Mouse (Mus musculus) stomach, postnatal 0 days (tissue): Measurements from ENCODE around the gene Ampd3. TPM values are rescaled to one million over a fixed set of nuclear protein-coding genes. Genes with fewer than 3 reads are reported as not detected.
A peak's percentile ranks its signal among the peaks of the same experiment; 100 is the strongest.

Experiments
- ATAC-seq: fragments of 200-750 bp; cut with Nextera tagmentation; 2 replicates; pipeline ENCODE4 v1.8.0; 2017; ENCODE audit not compliant: low FRiP score, low TSS enrichment
- DNase-seq: peaks from one replicate; pipeline ENCODE4 v3.0.0-alpha.2; 2016; ENCODE audit warnings: low spot score
- H3K27ac ChIP-seq: fragments of 300-500 bp; sonication (generic); replicated peaks from 2 replicates; pipeline ENCODE4 v1.5.1; 2014; ENCODE audit warnings: mild to moderate bottlenecking, control low read depth
- H3K27me3 ChIP-seq: fragments of 300-500 bp; sonication (generic); 2 replicates; pipeline ENCODE4 v1.6.1; 2014; ENCODE audit warnings: low read length; ENCODE audit not compliant: control insufficient read depth, insufficient read depth
- H3K36me3 ChIP-seq: fragments of 300-500 bp; sonication (generic); 2 replicates; pipeline ENCODE4 v1.6.1; 2014; ENCODE audit warnings: low read length, mixed read lengths; ENCODE audit not compliant: control insufficient read depth, insufficient read depth
- H3K4me1 ChIP-seq: fragments of 300-500 bp; sonication (generic); replicated peaks from 2 replicates; pipeline ENCODE4 v1.6.1; 2014; ENCODE audit warnings: antibody characterized with exemption; ENCODE audit not compliant: control insufficient read depth, insufficient read depth
- H3K4me2 ChIP-seq: fragments of 300-500 bp; sonication (generic); replicated peaks from 2 replicates; pipeline ENCODE4 v1.6.1; 2014; ENCODE audit warnings: low read depth, mild to moderate bottlenecking, control low read depth, moderate library complexity
- H3K4me3 ChIP-seq: fragments of 300-500 bp; sonication (generic); 2 replicates; pipeline ENCODE4 v1.5.1; 2014; ENCODE audit warnings: low read depth, low read length, control low read depth
- H3K9ac ChIP-seq: fragments of 300-500 bp; sonication (generic); 2 replicates; pipeline ENCODE4 v1.6.1; 2014; ENCODE audit warnings: mild to moderate bottlenecking, low read length, control low read depth, mixed read lengths
- H3K9me3 ChIP-seq: fragments of 300-500 bp; sonication (generic); 2 replicates; pipeline ENCODE4 v1.6.1; 2016; ENCODE audit warnings: low read length; ENCODE audit not compliant: control insufficient read depth
- CTCF ChIP-seq: IDR thresholded peaks from 2 replicates; pipeline ENCODE4 v1.5.1; 2016; ENCODE audit warnings: antibody characterized with exemption, low read depth, mild to moderate bottlenecking, moderate library complexity
- EP300 ChIP-seq: optimal IDR thresholded peaks from 2 replicates; pipeline ENCODE3; 2016; ENCODE audit warnings: antibody characterized with exemption
- WGBS: fragments of 180-500 bp; shearing (Covaris S2); extraction: QIAGEN DNeasy Blood & Tissue Kit; methylation state at CpG from one replicate; pipeline ENCODE4 v1.1.7; 2014; 5-methylcytosine and 5-hydroxymethylcytosine counted together
- polyA plus RNA-seq: library from polyadenylated mRNA; unstranded; fragments of >200 nt; fragmentation: Nextera tagmentation; extraction: Ambion mirVana; gene quantifications from 2 replicates; pipeline ENCODE4 v1.2.1, GENCODE M21; 2015

Ampd3 gene
- polyA plus RNA-seq, 1 experiment from 2014 or later: 4.7 TPM

DNA sequence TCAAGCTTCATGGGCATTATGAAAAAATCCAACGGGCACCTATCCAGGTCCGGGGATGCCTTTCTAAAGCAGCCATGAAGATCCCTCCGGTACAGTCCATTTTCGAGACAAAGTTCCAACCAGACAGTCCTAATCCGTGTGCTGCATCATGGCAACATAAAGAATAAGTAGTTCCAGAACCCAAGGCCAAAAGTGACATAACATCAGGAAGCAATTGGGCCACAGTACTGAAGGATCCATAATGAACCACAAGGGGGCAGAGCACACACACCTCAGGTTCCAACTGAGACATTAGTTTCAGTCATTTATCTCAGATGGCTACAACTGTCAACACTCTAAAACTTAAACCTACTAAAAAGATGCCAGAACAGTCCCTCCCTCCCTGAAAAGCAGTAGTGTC is 48.0 kb downstream of the Ampd3 start:
- Histone ChIP-seq H3K36me3 (no peaks in the 10 kb centered on the region; the same call in 1 of the 2 replicates), H3K9me3 (no peaks in the 10 kb centered on the region), H3K27ac (no peak overlapping the region), H3K4me2 (no peak overlapping the region), H3K9ac (no peak overlapping the region), H3K27me3 (no peaks in the 10 kb centered on the region), H3K4me3 (no peak overlapping the region), H3K4me1 (no peaks in the 10 kb centered on the region)
- TF ChIP-seq EP300 (no peak), CTCF (peak; percentile 94)
- DNase-seq (peak; percentile 53), ATAC-seq (peak; percentile 68; the same call in 1 of the 2 replicates)
- WGBS: 57% methylated on average over 5 of the region's 5 CpGs

DNA sequence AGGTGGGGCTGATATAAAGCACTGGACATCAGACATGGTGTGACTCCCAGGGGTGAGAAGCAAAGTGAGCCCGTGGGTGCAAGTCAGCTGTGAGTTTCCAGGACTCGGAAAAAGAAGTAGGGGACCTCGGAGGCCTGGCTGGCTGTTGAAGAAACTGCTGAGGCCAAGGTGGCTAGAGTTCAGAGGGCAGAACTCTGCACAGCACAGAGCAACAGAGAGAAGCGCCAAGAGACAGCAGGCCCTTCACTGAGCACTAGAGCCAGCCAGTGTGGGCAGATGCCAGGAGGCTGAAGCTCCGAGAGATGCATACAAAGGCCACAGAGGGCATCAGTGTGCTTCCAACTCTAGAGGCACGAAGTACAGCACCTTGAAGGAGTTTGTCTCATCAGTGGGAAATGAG is 50.2 kb downstream of the Ampd3 start:
- peaks cover 3% of the 10 kb centered on the region for H3K36me3 ChIP-seq
- ATAC-seq (no peak), DNase-seq (no peak)
- H3K9ac ChIP-seq: 0 out of 2 replicates have a peak overlapping the region, but pooled peaks have one; percentile 3
- H3K9me3 ChIP-seq: no peaks in the 10 kb centered on the region
- no peaks in the 10 kb centered on the region for H3K27me3 ChIP-seq
- H3K4me2 ChIP-seq: no peak overlapping the region
- TF ChIP-seq EP300: no peak
- TF ChIP-seq CTCF: no peak
- no peak overlapping the region for H3K27ac ChIP-seq
- H3K4me3 ChIP-seq: no peak overlapping the region
- WGBS: 82% methylated on average over 6 of the region's 6 CpGs
- no peaks in the 10 kb centered on the region for H3K4me1 ChIP-seq

DNA sequence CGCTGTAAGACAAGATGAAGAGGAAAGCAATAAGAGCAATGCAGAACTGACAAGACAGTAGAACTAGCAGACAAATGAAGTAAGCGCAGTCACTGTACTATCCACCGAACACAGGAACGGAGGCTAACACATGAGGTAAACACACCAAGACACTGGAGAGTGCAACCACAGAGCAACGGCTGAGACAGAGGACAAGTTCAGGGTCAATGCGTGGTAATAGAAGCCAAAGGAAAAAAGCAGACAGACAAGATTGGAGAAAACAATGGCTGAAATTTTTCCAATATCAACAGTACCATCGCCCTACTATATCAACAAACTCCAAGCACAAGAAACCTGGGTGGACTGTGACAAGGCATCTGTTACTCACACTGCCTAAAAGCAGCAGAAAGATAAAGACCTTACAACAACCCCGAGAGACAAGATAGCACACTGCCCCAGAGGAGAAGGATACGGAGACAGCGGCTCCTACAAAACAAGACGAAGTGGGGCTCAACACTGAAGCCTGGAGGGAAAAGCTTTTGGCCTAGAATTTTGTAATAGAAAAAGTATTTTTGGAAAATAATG is 50.9 kb downstream of the Ampd3 start:
- TF ChIP-seq EP300: no peak
- TF ChIP-seq CTCF: no peak
- ATAC-seq (no peak), DNase-seq (no peak)
- 60% methylated on average over 11 of the region's 11 CpGs for WGBS
- H3K27ac ChIP-seq: no peak overlapping the region
- H3K9me3 ChIP-seq: no peaks in the 10 kb centered on the region
- H3K4me3 ChIP-seq: no peak overlapping the region
- no peaks in the 10 kb centered on the region for H3K4me1 ChIP-seq
- H3K36me3 ChIP-seq: peaks cover 3% of the 10 kb centered on the region
- H3K27me3 ChIP-seq: no peaks in the 10 kb centered on the region
- H3K4me2 ChIP-seq: no peak overlapping the region
- no peak overlapping the region for H3K9ac ChIP-seq

DNA sequence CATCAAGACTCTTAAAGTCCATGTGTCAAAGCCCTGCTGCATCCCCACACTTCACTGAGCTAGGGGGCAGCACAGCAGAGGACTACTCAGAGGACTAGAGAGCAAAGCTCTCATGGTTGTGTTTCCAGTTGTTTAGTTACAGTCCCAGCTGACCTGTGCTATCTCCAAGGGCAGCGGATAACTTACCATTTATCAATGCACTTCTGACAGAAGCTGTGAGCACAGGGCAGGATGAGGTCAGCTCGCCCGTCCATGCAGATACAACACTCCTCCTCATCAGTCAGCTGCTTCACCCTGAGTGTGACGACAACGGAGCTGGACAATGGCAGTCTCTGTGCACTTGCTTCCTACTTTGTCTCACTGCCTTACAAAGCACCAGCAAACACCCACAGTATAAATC is 53.1 kb downstream of the Ampd3 start:
- ATAC-seq (peak; percentile 80), DNase-seq (no peak)
- TF ChIP-seq CTCF (peak; percentile 55), EP300 (no peak)
- no peak overlapping the region for H3K4me2 ChIP-seq
- no peak overlapping the region for H3K27ac ChIP-seq
- peaks cover 3% of the 10 kb centered on the region for H3K36me3 ChIP-seq
- H3K9ac ChIP-seq: no peak overlapping the region
- H3K4me1 ChIP-seq: no peaks in the 10 kb centered on the region
- H3K4me3 ChIP-seq: no peak overlapping the region
- H3K27me3 ChIP-seq: no peaks in the 10 kb centered on the region
- no peaks in the 10 kb centered on the region for H3K9me3 ChIP-seq
- WGBS: 39% methylated on average over 5 of the region's 5 CpGs

DNA sequence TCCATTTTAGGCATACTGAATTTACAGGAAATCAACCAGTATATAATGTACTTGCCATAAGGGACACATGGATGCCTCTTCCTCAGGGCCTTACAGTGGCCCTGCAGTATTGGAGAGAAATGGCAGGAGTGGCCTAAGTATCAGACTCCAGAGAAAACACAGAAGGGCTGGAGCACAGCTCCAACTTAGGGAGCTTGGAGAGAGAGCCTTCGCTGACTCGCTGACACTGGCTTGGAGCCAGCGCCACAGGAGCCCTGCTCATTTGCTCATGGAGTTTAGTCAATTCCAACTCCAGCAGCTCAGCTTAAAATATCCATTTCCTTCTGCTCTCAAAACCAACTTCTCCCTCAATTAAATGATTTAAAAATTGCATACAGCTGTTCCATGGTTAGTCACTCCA is 53.6 kb downstream of the Ampd3 start:
- Histone ChIP-seq H3K9ac (no peak overlapping the region), H3K4me2 (no peak overlapping the region), H3K36me3 (peaks cover 3% of the 10 kb centered on the region), H3K9me3 (no peaks in the 10 kb centered on the region), H3K4me1 (no peaks in the 10 kb centered on the region), H3K27me3 (no peaks in the 10 kb centered on the region), H3K4me3 (no peak overlapping the region), H3K27ac (no peak overlapping the region; the same call in 1 of the 2 replicates)
- TF ChIP-seq CTCF (no peak), EP300 (no peak)
- 25% methylated on average over 3 of the region's 3 CpGs for WGBS
- DNase-seq (peak; percentile 42), ATAC-seq (0 out of 2 replicates have a peak, but pooled peaks have one; percentile 44)

DNA sequence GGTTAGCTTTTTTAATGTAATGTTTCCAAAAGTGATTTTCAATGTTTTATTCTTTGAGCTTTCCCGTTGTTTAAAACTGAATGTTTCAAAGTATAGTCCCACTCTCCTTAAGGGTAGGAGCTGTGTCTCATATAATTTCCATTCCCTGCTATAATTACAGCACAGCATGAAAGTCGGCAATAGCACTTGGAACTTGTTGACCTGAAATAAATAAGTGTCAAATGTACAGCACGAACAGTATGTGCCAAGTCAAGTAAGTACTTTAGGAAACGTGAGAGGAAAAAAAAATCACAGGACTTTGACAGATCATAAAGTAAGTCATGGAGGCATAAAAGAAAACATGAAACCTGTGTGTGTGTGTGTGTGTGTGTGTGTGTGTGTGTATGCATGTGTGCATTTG is 54.0 kb downstream of the Ampd3 start:
- TF ChIP-seq CTCF: no peak
- TF ChIP-seq EP300: no peak
- Histone ChIP-seq H3K4me3 (no peak overlapping the region), H3K9me3 (no peaks in the 10 kb centered on the region), H3K4me2 (no peak overlapping the region), H3K27me3 (no peaks in the 10 kb centered on the region), H3K27ac (no peak overlapping the region), H3K9ac (no peak overlapping the region), H3K36me3 (peaks cover 3% of the 10 kb centered on the region), H3K4me1 (no peaks in the 10 kb centered on the region)
- DNase-seq: no peak
- 37% methylated on average over 4 of the region's 4 CpGs for WGBS
- no peak for ATAC-seq
